Mouse (Mus musculus): ENCODE measurements around the gene Wdr81.

Wdr81 gene

GRCm38 (mm10) chr11:75399411-75399841 is 55.1 kb downstream of the Wdr81 start:
- no peak for DNase-seq (ENCODE audit: low spot score in 2 of 2)

GRCm38 (mm10) chr11:75397452-75397851 is 57.1 kb downstream of the Wdr81 start:
- DNase-seq (ENCODE audit: low spot score in 2 of 2), result no peak

- no peak for DNase-seq (ENCODE audit: low spot score in 2 of 2)
Observed at GRCm38 (mm10) chr11:75395611-75396010, 58.9 kb downstream of the Wdr81 start.

All from spleen, postnatal 4 days (tissue).